Mouse (Mus musculus) E14TG2a.4 (cell line): ENCODE data around the gene Fam43a.

Source experiments
- CTCF ChIP-seq: conservative IDR thresholded peaks from 2 replicates; pipeline ENCODE4 v1.5.1; 2014; ENCODE audit warnings: low read length
- NANOG ChIP-seq: IDR thresholded peaks from 2 replicates; pipeline ENCODE4 v1.6.1; 2014; ENCODE audit warnings: borderline replicate concordance, low read length, mixed read lengths
- POU5F1 ChIP-seq: IDR thresholded peaks from 2 replicates; pipeline ENCODE4 v1.6.1; 2014; ENCODE audit warnings: low read length, borderline replicate concordance

DNA sequence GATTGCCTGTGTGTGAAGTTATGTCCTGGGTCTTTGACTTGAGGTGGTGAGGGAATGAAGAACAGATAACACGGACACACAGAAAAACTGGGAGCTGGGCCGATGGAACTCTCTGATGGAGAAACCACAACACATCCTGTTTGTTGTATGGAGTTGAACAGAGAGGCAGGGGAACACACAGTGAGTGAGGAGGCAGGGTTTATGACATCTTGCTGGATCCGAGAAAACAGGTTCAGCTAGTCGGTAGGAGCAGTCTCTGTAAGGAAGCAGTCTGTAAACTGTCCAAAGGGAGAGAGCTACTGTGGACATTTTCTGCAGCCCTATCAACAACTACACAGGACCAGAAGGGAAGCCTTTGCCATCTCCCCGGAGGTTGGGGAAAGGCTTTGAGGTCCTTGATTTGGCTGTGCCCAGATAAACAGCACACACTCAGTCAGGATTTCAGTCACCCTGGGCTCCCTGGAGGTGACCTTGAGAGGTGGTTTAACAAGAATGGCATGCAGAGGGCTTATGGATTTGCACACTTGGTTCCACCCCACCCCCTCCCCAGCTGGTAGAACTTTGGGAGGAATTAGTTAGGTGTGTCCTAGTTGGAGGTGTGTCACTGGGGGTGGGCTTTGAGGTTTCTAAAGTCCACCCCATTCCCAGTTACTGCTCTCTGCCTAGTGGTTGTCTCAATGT is 40.1 kb upstream of the Fam43a start:
- TF ChIP-seq CTCF (no peak), NANOG (no peak), POU5F1 (no peak)
